Mouse (Mus musculus) ZHBTc4 (cell line): ENCODE measurements around the gene Mxra7.

Source experiments
- DNase-seq: peaks from one replicate; pipeline ENCODE4 v3.0.0-alpha.2; 2011; ENCODE audit warnings: low read depth, low spot score

The Mxra7 gene

DNA sequence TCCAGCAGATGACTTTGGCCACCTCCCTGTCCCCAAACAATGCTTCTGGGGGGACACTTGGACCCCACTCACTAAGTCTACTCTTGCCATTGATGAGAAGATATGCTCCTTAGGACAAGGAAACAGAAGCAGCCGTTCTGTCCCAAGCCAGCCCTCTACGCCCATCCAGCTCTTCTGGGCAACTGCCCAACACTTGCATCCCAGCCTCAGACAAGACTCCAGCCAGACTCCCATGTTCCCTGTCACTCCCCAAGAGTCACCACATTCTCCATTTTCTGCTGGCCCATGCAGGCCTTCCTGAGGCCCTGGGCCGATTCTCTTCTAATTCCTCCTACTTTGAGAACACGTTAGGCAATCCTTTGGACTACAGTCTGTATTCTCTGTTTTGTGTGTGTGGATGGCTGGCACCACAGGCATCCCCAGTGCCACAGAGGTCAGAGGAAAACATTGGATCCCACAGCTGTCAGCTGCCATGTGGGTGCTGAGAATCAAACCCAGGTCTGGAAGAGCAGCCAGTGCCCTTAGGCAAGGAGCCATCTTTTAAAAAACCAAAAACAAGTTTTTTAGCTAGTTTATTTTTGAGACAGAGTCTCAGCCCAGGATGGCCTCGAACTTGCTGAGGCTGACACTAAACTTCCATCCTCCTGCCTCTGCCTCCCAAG is 7.8 kb downstream of the Mxra7 start:
- no peak for DNase-seq

- no peak for DNase-seq
Observed at GRCm38 (mm10) chr11:116818722-116819121, 9.1 kb downstream of the Mxra7 start.

GRCm38 (mm10) chr11:116817567-116817966 is 10.3 kb downstream of the Mxra7 start:
- no peak for DNase-seq

DNA sequence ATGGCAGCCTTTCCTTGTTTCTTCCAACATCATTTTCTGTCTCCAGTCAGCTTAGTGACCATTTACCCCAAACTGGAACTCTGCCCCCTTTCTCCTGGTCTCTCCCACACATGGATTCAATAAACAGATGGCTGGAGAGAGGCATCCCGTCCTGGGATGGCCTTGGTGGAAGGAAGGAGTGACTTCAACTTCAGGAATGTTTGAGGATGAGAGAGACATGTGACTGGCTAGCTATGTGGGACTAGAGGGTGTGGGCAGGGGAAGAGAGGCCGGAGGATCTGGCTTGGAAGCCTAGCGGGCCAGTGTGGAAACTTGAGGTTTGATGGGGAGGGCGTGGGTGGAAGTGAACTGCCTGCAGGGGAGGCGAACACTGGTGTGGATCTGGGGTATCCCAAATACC is 11.1 kb downstream of the Mxra7 start:
- DNase-seq = no peak

DNA sequence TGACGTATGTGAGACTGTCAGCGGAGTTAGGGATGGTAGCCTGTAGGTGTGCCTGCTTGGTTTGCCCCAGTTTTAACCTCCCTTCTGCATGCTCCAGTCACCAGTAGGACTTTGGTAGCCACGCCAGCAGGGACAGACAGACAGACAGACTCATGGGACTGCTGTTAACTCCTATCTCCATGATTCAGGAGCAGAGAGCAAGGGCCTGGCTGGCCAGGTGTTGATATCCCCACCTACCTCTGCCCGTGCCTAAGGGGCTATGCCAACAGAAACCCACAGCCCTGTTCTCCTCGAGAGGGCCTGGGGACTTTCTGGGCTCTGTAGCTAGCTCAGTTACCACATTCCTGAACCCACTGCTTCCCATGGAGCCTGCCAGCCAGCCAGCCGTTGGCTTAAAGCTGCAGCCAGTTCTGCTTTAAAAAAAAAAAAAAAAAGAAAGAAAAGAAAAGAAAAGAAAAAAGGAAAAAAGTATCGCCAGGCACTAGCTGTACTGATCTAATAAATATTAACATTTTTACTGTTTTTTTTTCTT is 12.9 kb downstream of the Mxra7 start:
- no peak for DNase-seq

GRCm38 (mm10) chr11:116814076-116814883 is 13.6 kb downstream of the Mxra7 start:
- no peak for DNase-seq

GRCm38 (mm10) chr11:116813610-116814009 is 14.2 kb downstream of the Mxra7 start:
- no peak for DNase-seq

- DNase-seq = no peak
Observed at GRCm38 (mm10) chr11:116812793-116813529, 14.9 kb downstream of the Mxra7 start.

- peak; percentile 82 for DNase-seq
Observed at GRCm38 (mm10) chr11:116810983-116811901, 16.6 kb downstream of the Mxra7 start.

DNA sequence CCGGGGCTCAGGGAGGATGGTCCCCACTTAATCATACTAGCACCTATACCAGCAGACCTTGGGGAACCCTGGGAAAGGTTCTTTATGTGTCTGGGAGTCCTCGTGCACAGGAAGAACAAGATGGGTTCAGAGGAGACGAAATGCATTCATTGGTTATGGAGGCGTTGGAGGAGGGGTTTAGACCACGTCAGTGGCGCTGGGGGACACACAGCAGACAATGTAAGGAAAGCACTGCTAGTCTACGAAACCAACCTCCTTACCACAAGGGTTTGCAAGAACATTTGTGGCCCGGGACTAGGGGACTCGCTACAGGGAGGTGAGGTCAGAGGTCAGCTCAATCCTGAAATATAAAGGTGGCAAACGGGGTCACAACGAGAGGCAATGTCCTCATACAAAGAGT is 17.3 kb downstream of the Mxra7 start:
- no peak for DNase-seq

DNA sequence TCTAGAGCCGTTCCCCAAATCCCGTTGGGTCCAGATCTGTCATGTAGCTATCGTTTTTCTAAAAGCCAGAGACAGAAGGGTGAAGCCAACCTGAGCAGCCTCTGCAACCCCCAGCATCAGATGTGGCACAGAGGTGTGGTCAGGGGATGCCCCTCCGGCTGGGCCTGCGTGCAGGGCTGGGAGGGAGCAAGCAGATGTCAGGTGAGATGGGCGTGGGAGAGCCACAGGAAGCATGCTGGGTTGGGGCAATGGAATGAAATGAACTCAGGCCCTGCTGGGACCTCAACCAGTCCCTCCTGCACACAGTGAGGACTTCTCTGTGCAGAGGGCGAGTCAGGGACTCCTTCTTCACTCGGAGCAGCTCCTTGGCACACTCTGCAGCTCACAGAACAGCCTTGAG is 18.3 kb downstream of the Mxra7 start:
- DNase-seq = no peak

DNA sequence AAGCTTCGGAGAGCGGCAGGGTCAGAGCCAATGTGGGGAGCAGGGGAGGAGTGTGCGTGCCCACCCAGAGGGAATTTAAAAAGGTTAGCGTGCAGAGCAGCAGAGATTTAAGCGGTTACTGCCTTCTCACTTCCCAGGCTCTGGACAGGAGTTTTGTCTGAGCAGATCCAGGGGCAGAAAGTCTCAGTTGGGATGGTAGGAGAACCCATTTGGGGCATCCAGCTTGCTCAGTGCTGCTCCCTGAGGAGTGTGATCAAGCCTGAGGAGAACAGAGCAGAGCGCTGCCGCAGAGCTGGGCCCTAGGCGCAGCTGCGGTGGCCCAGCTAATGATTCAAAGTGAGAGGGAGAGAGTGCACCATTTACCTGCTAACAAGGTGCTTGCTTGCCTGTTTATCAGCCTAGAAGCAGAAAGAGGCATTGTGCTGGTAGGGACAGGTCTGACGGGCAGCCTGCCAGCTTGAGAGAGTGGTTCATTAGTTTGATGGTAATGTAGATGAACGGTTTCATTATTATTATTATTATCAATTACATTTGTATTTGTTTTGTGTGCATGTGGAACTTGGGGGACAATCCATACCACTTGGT is 18.9 kb downstream of the Mxra7 start:
- no peak for DNase-seq

GRCm38 (mm10) chr11:116807938-116808606 is 19.8 kb downstream of the Mxra7 start:
- DNase-seq = peak; percentile 82

- no peak for DNase-seq
Observed at GRCm38 (mm10) chr11:116807526-116807925, 20.3 kb downstream of the Mxra7 start.

DNA sequence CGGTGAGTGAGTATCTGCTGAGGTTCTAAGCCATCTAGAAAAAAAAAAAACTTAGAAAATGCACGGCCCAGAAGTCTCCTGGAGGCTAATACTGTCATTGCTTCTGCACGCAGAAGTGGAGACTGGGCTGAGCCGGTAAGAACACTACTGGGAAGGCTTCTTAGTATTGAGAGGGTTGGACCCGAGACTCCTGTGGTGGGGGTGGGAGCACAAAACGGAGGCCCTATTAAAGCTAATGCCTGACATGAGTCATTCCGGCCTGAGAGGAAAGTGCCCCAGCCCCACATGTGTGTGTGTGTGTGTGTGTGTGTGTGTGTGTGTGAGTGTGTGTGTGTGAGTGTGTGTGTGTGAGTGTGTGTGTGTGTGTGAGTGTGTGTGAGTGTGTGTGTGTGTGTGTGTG is 20.7 kb downstream of the Mxra7 start:
- DNase-seq = peak; percentile 43

GRCm38 (mm10) chr11:116806136-116807071 is 21.4 kb downstream of the Mxra7 start:
- no peak for DNase-seq

- no peak for DNase-seq
Observed at GRCm38 (mm10) chr11:116802709-116803108, 25.1 kb downstream of the Mxra7 start.

DNA sequence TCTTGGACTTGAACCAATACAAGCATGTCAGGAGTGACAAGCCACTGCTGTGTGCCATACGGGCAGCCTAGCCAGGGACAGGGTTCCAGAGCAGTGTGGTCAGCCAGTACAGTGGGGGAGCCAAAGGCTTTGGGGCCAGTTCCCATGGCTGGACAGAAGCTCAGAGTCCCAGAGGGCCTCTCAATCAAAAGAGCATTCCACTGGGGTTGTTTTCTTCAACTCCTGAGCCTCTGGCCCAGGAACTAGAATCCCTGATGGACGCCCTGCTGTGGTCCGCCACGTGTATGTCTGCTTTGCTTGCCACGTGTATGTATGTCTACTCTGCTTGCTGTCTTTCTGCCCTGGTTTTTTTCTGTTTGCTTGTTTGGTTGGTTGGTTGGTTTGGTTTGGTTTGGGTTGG is 26.7 kb downstream of the Mxra7 start:
- no peak for DNase-seq

DNA sequence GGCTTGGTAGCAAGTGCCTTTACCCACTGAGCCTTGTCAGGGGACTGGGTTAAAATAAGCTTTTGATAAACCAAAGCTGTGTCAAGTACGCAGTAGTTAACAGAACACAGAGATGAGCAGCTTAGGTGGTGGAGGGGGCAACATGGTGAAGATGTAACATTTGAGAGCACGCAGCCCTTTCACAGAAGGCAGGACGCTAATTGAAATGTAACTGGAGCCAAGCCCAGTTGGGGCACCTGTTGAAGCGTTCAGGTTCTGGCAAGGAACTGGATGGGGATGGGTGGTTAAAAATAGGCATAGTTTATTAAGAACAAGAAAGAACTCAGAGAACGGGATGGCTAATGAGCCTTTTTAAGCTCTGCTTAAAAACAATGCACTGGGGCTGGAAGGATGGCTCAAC is 28.5 kb downstream of the Mxra7 start:
- DNase-seq = no peak
